Mouse (Mus musculus) CH12.LX (cell line): ENCODE results near the gene Hes6. TPM values are rescaled to one million over a fixed set of nuclear protein-coding genes. Genes with fewer than 3 reads are reported as not detected.
A peak's percentile ranks its signal among the peaks of the same experiment; 100 is the strongest.

Source experiments
- DNase-seq: peaks from one replicate; pipeline ENCODE4 v3.0.0-alpha.2; 2013; ENCODE audit errors: extremely low read depth
- H3K27ac ChIP-seq: 2 replicates; pipeline ENCODE4 v1.5.1; 2012; ENCODE audit warnings: low read depth, mild to moderate bottlenecking, control low read depth, moderate library complexity; ENCODE audit not compliant: insufficient read depth
- H3K27me3 ChIP-seq: replicated peaks from 2 replicates; pipeline ENCODE3; 2012; ENCODE audit warnings: inconsistent platforms
- H3K36me3 ChIP-seq, 2 experiments: replicated peaks in 1 of 2; 2 replicates each; pipeline versions ENCODE3 to v1.6.1; 2012; ENCODE audit warnings: inconsistent platforms in 1 of 2, low read length in 1 of 2, mild to moderate bottlenecking in 1 of 2, mixed read lengths in 1 of 2, moderate library complexity in 1 of 2; ENCODE audit not compliant: control insufficient read depth in 1 of 2, insufficient read depth in 1 of 2
- H3K4me1 ChIP-seq, 2 experiments: 2 replicates each; pipeline ENCODE4 v1.6.1; 2012; ENCODE audit warnings: inconsistent platforms in 1 of 2, moderate library complexity in 1 of 2; ENCODE audit not compliant: insufficient read depth in 2 of 2, control insufficient read depth in 1 of 2
- H3K4me2 ChIP-seq: 2 replicates; pipeline ENCODE4 v1.6.1; 2012; ENCODE audit warnings: low read depth, mild to moderate bottlenecking, control low read depth; ENCODE audit not compliant: poor library complexity, insufficient read depth, severe bottlenecking
- H3K4me3 ChIP-seq, 3 experiments: fragments of 150-350 bp in 1 of 3; sonication (generic) in 1 of 3; replicated peaks in 1 of 3; 2 replicates each; pipeline versions ENCODE3 to v1.5.1; 2011 to 2012; ENCODE audit warnings: low read depth in 2 of 3, low read length in 2 of 3, mild to moderate bottlenecking in 2 of 3, moderate library complexity in 2 of 3, control low read depth in 1 of 3, improper control_type of control experiment in 1 of 3, inconsistent platforms in 1 of 3, mixed read lengths in 1 of 3; ENCODE audit not compliant: poor library complexity in 1 of 3
- H3K79me2 ChIP-seq: replicated peaks from 2 replicates; pipeline ENCODE4 v1.6.1; 2012; ENCODE audit warnings: mild to moderate bottlenecking, moderate library complexity; ENCODE audit not compliant: control insufficient read depth, poor library complexity, insufficient read depth, severe bottlenecking; ENCODE audit errors: extremely low read depth
- H3K9ac ChIP-seq: 2 replicates; pipeline ENCODE4 v1.6.1; 2012; ENCODE audit warnings: low read depth, mild to moderate bottlenecking, control low read depth, moderate library complexity; ENCODE audit not compliant: insufficient read depth
- H3K9me3 ChIP-seq: replicated peaks from 2 replicates; pipeline ENCODE3; 2012; ENCODE audit warnings: low read length, inconsistent platforms, mixed read lengths
- CTCF ChIP-seq, 2 experiments: IDR thresholded peaks in 1 of 2; conservative IDR thresholded peaks in 1 of 2; 2 replicates each; pipeline ENCODE4 v1.5.1; 2011 to 2012; ENCODE audit warnings: low read depth in 2 of 2, low read length in 2 of 2, improper control_type of control experiment in 1 of 2, inconsistent platforms in 1 of 2, mild to moderate bottlenecking in 1 of 2, moderate library complexity in 1 of 2
- MAX ChIP-seq: IDR thresholded peaks from 2 replicates; pipeline ENCODE4 v1.6.1; 2011; ENCODE audit warnings: low read length, improper control_type of control experiment
- MAZ ChIP-seq: IDR thresholded peaks from 2 replicates; pipeline ENCODE4 v1.6.1; 2012; ENCODE audit warnings: low read depth, mild to moderate bottlenecking, inconsistent platforms, low read length, improper control_type of control experiment, moderate library complexity
- MXI1 ChIP-seq: IDR thresholded peaks from 2 replicates; pipeline ENCODE4 v1.6.1; 2011; ENCODE audit warnings: mild to moderate bottlenecking, low read depth, low read length, improper control_type of control experiment
- NELFE ChIP-seq: IDR thresholded peaks from 2 replicates; pipeline ENCODE4 v1.6.1; 2011; ENCODE audit warnings: low read depth, low read length, improper control_type of control experiment
- PAX5 ChIP-seq: IDR thresholded peaks from 2 replicates; pipeline ENCODE4 v1.6.1; 2012; ENCODE audit warnings: low read length, inconsistent platforms, mixed read lengths
- POLR2A ChIP-seq: IDR thresholded peaks from 2 replicates; pipeline ENCODE4 v1.6.1; 2011; ENCODE audit warnings: low read depth, mild to moderate bottlenecking, improper control_type of control experiment, low read length
- POLR2AphosphoS2 ChIP-seq: IDR thresholded peaks from 2 replicates; pipeline ENCODE4 v1.6.1; 2011; ENCODE audit warnings: low read depth, low read length, improper control_type of control experiment
- RAD21 ChIP-seq: IDR thresholded peaks from 2 replicates; pipeline ENCODE4 v1.6.1; 2011; ENCODE audit warnings: low read depth, mild to moderate bottlenecking, low read length, improper control_type of control experiment, moderate library complexity
- SIN3A ChIP-seq: IDR thresholded peaks from 2 replicates; pipeline ENCODE4 v1.6.1; 2012; ENCODE audit warnings: low read length, improper control_type of control experiment, inconsistent platforms
- SMC3 ChIP-seq: IDR thresholded peaks from 2 replicates; pipeline ENCODE4 v1.6.1; 2011; ENCODE audit warnings: low read depth, low read length, improper control_type of control experiment
- UBTF ChIP-seq: IDR thresholded peaks from 2 replicates; pipeline ENCODE4 v1.6.1; 2012; ENCODE audit warnings: low read depth, mild to moderate bottlenecking, inconsistent platforms, low read length, improper control_type of control experiment, moderate library complexity
- USF2 ChIP-seq: conservative IDR thresholded peaks from 2 replicates; pipeline ENCODE4 v1.6.1; 2011; ENCODE audit warnings: low read depth, low read length, improper control_type of control experiment
- ZC3H11A ChIP-seq: IDR thresholded peaks from 2 replicates; pipeline ENCODE4 v1.6.1; 2012; ENCODE audit warnings: low read depth, mild to moderate bottlenecking, inconsistent platforms, low read length, improper control_type of control experiment
- ZKSCAN1 ChIP-seq: IDR thresholded peaks from 2 replicates; pipeline ENCODE4 v1.6.1; 2012; ENCODE audit warnings: low read depth, inconsistent platforms, low read length, improper control_type of control experiment, borderline replicate concordance
- dilution Hi-C: fragments of 300-500 bp; cut with MboI; formaldehyde crosslinking; loops from 2 replicates; pipeline ENCODE4 v1.14.3; 2020; ENCODE audit warnings: low sequenced_read_pairs; ENCODE audit not compliant: extremely low pct_unique_long_range_greater_than_20kb, extremely low pct_ligation_motif_present
- in situ Hi-C: fragments of 300-500 bp; cut with MboI; formaldehyde crosslinking; loops from 3 replicates; pipeline ENCODE4 v1.14.3; 2019; ENCODE audit warnings: low sequenced_read_pairs, low pct_ligation_motif_present, low pct_unique_long_range_greater_than_20kb, mixed read lengths
- polyA plus RNA-seq: library from polyadenylated mRNA; unstranded; fragments of >175 nt; gene quantifications from 2 replicates; pipeline ENCODE4 v1.2.1, GENCODE M21; 2012; ENCODE audit warnings: low read depth; ENCODE audit not compliant: insufficient read length
- total RNA-seq, 2 experiments: library from RNA; depleted of rRNA; stranded (reverse); fragments of 300-350 nt in 1 of 2; fragments of >200 nt in 1 of 2; gene quantifications; 2 replicates each; pipeline ENCODE4 v1.2.3; 2012 to 2014

Hes6 gene
- total and polyA plus RNA-seq, 3 experiments, result 15.4 to 25.7 (median 21.1) TPM

DNA sequence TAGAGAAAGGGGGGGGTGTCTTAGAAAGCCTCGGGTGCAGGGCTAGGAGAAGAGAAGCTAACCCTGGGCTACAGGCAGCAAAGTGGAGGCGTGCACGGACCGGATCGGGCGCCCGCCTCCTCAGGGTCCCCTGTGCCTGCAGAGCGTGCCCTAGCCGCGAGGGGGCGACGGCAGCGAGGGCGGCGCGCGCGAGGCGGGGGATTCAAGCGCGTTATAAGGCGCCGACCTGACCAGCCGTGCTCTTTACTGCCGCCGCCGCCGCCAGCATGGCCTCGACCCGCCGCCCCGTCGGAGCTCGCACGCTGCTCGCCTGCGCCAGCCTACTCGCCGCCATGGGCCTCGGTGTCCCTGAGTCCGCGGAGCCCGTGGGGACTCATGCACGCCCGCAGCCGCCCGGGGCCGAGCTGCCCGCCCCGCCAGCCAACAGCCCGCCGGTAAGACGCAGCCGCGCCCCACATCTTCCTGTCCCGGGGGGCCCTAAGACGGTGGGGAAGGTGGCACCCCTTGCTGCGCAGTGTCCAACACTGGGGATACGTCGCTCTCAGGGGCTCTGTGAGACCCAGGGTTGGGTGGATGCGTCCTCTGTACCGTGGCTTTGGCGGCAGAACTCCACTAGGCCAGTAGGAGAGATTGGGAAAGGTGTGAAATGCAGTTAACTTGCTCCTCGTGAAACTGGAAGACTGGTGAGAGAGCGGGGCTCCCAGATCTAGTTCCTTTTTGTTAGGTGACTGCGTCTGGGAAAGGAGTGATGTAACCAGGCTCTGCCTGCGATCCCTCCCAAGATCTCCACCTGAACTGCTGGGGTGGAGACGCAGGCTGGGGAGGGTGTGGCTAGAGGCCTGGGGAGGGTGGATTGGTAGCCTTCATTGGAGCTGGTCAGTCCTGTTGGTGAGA, 47.4 kb downstream of the Hes6 start, which contains the start of gene Erfe:
Gene Erfe (plus strand): TSS at position 216 of the 894 bp plus-strand sequence.
- peak within 1 kb of the TSS; percentile 67 for H3K4me2 ChIP-seq
- in situ Hi-C loops, result no loop called here
- H3K4me3 ChIP-seq, result peak within 1 kb of the TSS; percentile 44 to 81 (median 54)
- H3K9me3 ChIP-seq, result peaks cover 13% of the 10 kb centered on the region
- TF ChIP-seq SMC3 (peak; percentile 45), NELFE (0 out of 2 replicates have a peak, but pooled peaks have one; percentile 31), RAD21 (peak; percentile 28), MXI1 (peak; percentile 69), POLR2A (peak; percentile 54; the same call in 1 of the 2 replicates), POLR2AphosphoS2 (no peak), UBTF (0 out of 2 replicates have a peak, but pooled peaks have one; percentile 48), MAX (peak; percentile 28; the same call in 1 of the 2 replicates), MAZ (no peak), SIN3A (peak; percentile 56), USF2 (no peak), CTCF (conservative IDR thresholded peaks at IDR 0.05 in 1 of 2, IDR thresholded peaks at IDR 0.05 in 1 of 2; ENCODE audit: low read depth in 2 of 2, low read length in 2 of 2) (peak in 1 of 2 experiments; percentile 86; a peak in 2 of 4 replicates)
- TF ChIP-seq, all 38 proteins: peak for 9
- Histone ChIP-seq H3K27ac (no peak within 1 kb of the TSS), H3K4me1 (peaks cover 5 to 8% of the 10 kb centered on the region in 2 experiments; a peak in 3 of 4 replicates), H3K36me3 (peaks cover 18 to 35% of the 10 kb centered on the region in 2 experiments), H3K9ac (peak within 1 kb of the TSS; percentile 53), H3K27me3 (no peaks in the 10 kb centered on the region), H3K79me2 (no peaks in the 10 kb centered on the region)
- DNase-seq, result peak; percentile 59
- dilution Hi-C loops, result no loop called here

DNA sequence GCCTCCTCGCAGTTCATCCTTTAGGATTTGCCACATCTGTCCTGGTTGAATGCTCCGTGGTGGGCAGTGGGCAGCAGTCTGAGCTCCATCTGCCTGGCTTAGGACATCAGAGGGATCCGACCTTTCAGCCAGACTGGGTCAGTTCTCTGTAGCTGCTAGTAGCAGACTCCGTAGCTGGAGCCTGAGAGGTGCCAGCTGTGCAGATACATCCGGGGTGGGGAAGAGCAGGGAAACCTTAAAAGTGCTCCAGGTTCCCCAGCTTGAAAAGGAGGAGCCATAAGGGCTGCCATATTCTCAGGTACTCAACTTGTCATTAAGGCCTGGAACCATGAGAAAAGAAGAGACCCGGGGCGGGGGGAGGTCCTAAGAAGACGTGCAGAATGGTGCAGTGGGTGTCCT, 48.0 kb downstream of the Hes6 start:
- TF ChIP-seq PAX5 (no peak), ZC3H11A (no peak), ZKSCAN1 (no peak), POLR2A (no peak)
- H3K9me3 ChIP-seq, result peaks cover 13% of the 10 kb centered on the region
- H3K4me1 ChIP-seq, result peaks cover 5 to 8% of the 10 kb centered on the region in 2 experiments; a peak in 3 of 4 replicates
- peak overlapping the region; percentile 4; the same call in 1 of the 2 replicates for H3K9ac ChIP-seq
- no peaks in the 10 kb centered on the region for H3K27me3 ChIP-seq
- no peak for DNase-seq
- H3K4me2 ChIP-seq, result peak overlapping the region; percentile 53
- no peak overlapping the region for H3K27ac ChIP-seq
- H3K36me3 ChIP-seq, result peaks cover 12 to 28% of the 10 kb centered on the region in 2 experiments
- in situ Hi-C loops (no loop called here), dilution Hi-C loops (no loop called here)
- no peaks in the 10 kb centered on the region for H3K79me2 ChIP-seq
- no peak overlapping the region for H3K4me3 ChIP-seq
